Mouse (Mus musculus) adrenal gland, postnatal 0 days (tissue): ENCODE data around the gene Nol4l. TPM values are rescaled to one million over a fixed set of nuclear protein-coding genes. Genes with fewer than 3 reads are reported as not detected.

Experiments used
- polyA plus RNA-seq: library from polyadenylated mRNA; unstranded; fragments of >200 nt; fragmentation: Nextera tagmentation; extraction: Ambion mirVana; gene quantifications from 2 replicates; pipeline ENCODE4 v1.2.1, GENCODE M21; 2015

Nol4l gene
- polyA plus RNA-seq = 6.8 and 9.9 TPM in 2 replicates

DNA sequence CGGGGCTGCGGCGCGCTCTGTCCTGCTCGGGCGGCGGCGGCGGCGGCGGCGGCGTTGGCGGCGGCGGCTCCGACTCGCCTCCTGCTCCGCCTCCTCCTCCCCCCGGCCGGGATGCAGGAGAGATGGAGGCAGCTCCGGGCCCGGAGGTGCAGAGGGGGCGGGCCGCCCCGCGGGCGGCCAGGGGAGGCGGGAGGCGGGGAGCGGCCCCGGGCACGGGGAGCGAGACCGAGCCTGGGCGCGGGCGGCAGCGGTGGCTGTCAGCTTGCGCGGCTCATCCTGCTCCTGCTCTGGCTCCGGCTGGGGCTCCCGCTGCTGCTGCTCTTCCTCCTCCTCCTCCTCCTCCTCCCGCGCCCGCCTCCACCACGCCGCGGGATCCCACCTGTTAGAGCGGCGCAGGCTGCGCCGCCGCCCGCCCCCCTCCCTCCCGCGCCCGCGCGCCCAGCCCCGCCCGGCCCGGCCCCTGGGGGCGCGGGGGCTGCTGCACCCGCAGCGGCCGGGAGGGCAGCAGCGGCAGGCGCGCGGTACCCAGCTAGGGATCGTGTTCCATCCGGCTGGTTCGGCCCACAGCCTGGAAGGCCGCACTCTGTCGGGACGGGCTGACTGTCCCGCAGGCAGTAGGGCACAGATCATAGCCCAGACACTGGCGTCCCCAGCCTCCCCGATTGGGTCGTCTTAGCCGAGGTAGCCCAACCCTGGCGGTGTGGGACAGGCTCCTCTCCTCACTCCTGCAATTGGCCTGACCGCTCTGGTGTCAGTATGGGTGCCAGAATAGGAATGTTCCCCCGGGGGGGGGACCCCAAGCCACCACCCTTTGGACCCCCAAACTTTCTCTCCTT, at the start of gene Nol4l:
Gene Nol4l, minus strand, starts transcription at position 41 of the 836 bp plus-strand sequence.

DNA sequence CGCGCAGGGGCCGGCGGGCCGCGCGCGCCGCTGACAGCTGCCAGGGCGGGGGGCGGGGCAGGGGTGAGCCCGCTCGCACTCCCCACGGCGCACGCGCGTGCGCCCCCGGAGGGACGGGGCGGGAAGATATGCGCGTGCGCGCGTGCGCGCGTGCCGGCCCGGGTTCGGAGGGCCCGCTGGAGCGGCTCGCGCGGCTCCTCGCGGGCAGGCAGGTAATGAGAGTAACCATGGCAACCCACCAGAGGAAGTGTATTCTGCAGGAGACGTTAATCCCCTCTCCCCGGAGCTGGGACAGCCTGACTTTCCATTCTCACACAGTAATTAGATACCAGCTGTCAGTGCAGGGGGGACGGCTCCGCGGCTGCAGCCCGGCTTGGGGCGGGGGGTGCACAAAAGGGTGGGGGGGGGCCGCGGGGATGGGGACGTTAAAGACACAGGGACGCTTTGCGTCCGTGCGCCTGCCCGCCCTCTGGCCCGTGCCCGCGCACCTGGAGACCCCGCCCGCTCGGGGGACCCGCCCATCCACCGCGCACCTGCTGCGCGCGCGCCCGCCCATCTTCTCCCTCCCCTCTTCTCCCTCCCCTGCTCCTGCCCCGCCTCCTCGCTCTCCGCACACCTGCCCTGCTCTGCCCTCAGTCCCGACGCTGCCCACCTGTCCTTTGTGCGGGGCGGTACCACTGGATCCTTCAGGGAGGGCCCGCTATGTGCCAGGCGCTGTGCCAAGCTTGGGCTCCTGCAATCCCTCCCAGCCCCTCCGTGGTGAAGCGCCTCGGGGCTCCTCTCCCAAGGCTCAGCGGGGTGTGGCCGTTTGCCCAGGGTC, 37.0 kb downstream of the Nol4l start, which contains the start of gene 4930404H24Rik:
Gene 4930404H24Rik, plus strand, starts transcription at position 218 of the 820 bp plus-strand sequence.

Other genes starting within 250 kb of the Nol4l start
- 5.9 and 7.0 TPM in 2 replicates for gene Kif3b, start 238.6 kb downstream of the Nol4l start, polyA plus RNA-seq
- gene Asxl1, start 184.1 kb downstream of the Nol4l start, polyA plus RNA-seq = 8.8 and 11.0 TPM in 2 replicates
- gene 4930404H24Rik, start 37.2 kb downstream of the Nol4l start, polyA plus RNA-seq = not detected in 2 replicates
- 72.0 and 85.9 TPM in 2 replicates for gene Commd7, start 102.8 kb upstream of the Nol4l start, polyA plus RNA-seq
- gene Dnmt3b, start 119.5 kb upstream of the Nol4l start, polyA plus RNA-seq = 1.9 and 3.2 TPM in 2 replicates
- gene Dnmt3c, start 166.7 kb upstream of the Nol4l start, polyA plus RNA-seq = 0.09 and 0.10 TPM in 2 replicates
- gene Mapre1, start 211.3 kb upstream of the Nol4l start, polyA plus RNA-seq = 151 and 166 TPM in 2 replicates
- gene Efcab8, start 250.0 kb upstream of the Nol4l start, polyA plus RNA-seq = 0.19 TPM in 1 of 2 replicates, not detected in the other